Mouse (Mus musculus) lung, postnatal 0 days (tissue): Measurements from ENCODE around the gene Itga9.

Source experiments
- CTCF ChIP-seq: IDR thresholded peaks from 2 replicates; pipeline ENCODE4 v1.5.1; 2016; ENCODE audit warnings: antibody characterized with exemption, mild to moderate bottlenecking
- EP300 ChIP-seq: IDR thresholded peaks from 2 replicates; pipeline ENCODE4 v1.6.1; 2016; ENCODE audit warnings: antibody characterized with exemption, mild to moderate bottlenecking, control low read depth

- TF ChIP-seq EP300: 0 out of 2 replicates have a peak, but pooled peaks have one; percentile 14
- TF ChIP-seq CTCF: no peak
These were observed 118.6 kb downstream of the Itga9 start for GRCm38 (mm10) chr9:118725128-118725527.
